Mouse (Mus musculus): ENCODE measurements around the gene Whamm. TPM values are rescaled to one million over a fixed set of nuclear protein-coding genes. Genes with fewer than 3 reads are reported as not detected.

Gene Whamm
- polyA plus RNA-seq, 1 experiment from 2014 or later, result 9.9 TPM

- H3K36me3 ChIP-seq (replicated peaks; ENCODE audit: control insufficient read depth, insufficient read depth), result no peaks in the 10 kb centered on the region
- H3K4me1 ChIP-seq (replicated peaks; ENCODE audit: control insufficient read depth, insufficient read depth, low read length), result no peaks in the 10 kb centered on the region
- H3K4me2 ChIP-seq (replicated peaks), result no peak overlapping the region
- no peak overlapping the region for H3K27ac ChIP-seq
- no peak overlapping the region for H3K4me3 ChIP-seq (replicated peaks; ENCODE audit: low read length)
- H3K27me3 ChIP-seq (ENCODE audit: control insufficient read depth, insufficient read depth, low read length), result no peaks in the 10 kb centered on the region
- DNase-seq (ENCODE audit: low spot score) (no peak), ATAC-seq (ENCODE audit: low FRiP score) (no peak)
- H3K9me3 ChIP-seq (ENCODE audit: control insufficient read depth, low read length), result no peaks in the 10 kb centered on the region
- WGBS, result 84% methylated on average over 7 of the region's 7 CpGs
- H3K9ac ChIP-seq, result no peak overlapping the region
Observed at GRCm38 (mm10) chr7:81541924-81542524, 29.0 kb upstream of the Whamm start.

GRCm38 (mm10) chr7:81542934-81543333 is 28.1 kb upstream of the Whamm start:
- H3K27ac ChIP-seq, result no peak overlapping the region
- H3K4me3 ChIP-seq (replicated peaks; ENCODE audit: low read length), result no peak overlapping the region
- H3K4me1 ChIP-seq (replicated peaks; ENCODE audit: control insufficient read depth, insufficient read depth, low read length), result no peaks in the 10 kb centered on the region
- H3K9me3 ChIP-seq (ENCODE audit: control insufficient read depth, low read length), result no peaks in the 10 kb centered on the region
- no peak for DNase-seq (ENCODE audit: low spot score)
- WGBS, result 85% methylated on average over 8 of the region's 8 CpGs
- ATAC-seq (ENCODE audit: low FRiP score), result no peak
- H3K4me2 ChIP-seq (replicated peaks), result no peak overlapping the region
- no peaks in the 10 kb centered on the region for H3K36me3 ChIP-seq (replicated peaks; ENCODE audit: control insufficient read depth, insufficient read depth)
- H3K27me3 ChIP-seq (ENCODE audit: control insufficient read depth, insufficient read depth, low read length), result no peaks in the 10 kb centered on the region
- H3K9ac ChIP-seq, result no peak overlapping the region

- Histone ChIP-seq H3K9ac (no peak overlapping the region), H3K36me3 (replicated peaks; ENCODE audit: control insufficient read depth, insufficient read depth) (no peaks in the 10 kb centered on the region), H3K4me3 (replicated peaks; ENCODE audit: low read length) (no peak overlapping the region), H3K4me2 (replicated peaks) (no peak overlapping the region), H3K9me3 (ENCODE audit: control insufficient read depth, low read length) (no peaks in the 10 kb centered on the region), H3K27ac (no peak overlapping the region), H3K27me3 (ENCODE audit: control insufficient read depth, insufficient read depth, low read length) (no peaks in the 10 kb centered on the region), H3K4me1 (replicated peaks; ENCODE audit: control insufficient read depth, insufficient read depth, low read length) (no peaks in the 10 kb centered on the region)
- DNase-seq (ENCODE audit: low spot score), result no peak
- ATAC-seq (ENCODE audit: low FRiP score), result no peak
- 66% methylated on average over 11 of the region's 11 CpGs for WGBS
Observed at GRCm38 (mm10) chr7:81548864-81549263, 22.2 kb upstream of the Whamm start.

GRCm38 (mm10) chr7:81553589-81553988 is 17.5 kb upstream of the Whamm start:
- WGBS, result 51% methylated on average over 4 of the region's 4 CpGs
- ATAC-seq (ENCODE audit: low FRiP score), result no peak

GRCm38 (mm10) chr7:81554369-81554768 is 16.7 kb upstream of the Whamm start:
- Histone ChIP-seq H3K4me2 (replicated peaks) (no peak overlapping the region), H3K9me3 (ENCODE audit: control insufficient read depth, low read length) (no peaks in the 10 kb centered on the region), H3K9ac (no peak overlapping the region), H3K4me1 (replicated peaks; ENCODE audit: control insufficient read depth, insufficient read depth, low read length) (no peaks in the 10 kb centered on the region), H3K36me3 (replicated peaks; ENCODE audit: control insufficient read depth, insufficient read depth) (no peaks in the 10 kb centered on the region), H3K27me3 (ENCODE audit: control insufficient read depth, insufficient read depth, low read length) (no peaks in the 10 kb centered on the region), H3K4me3 (replicated peaks; ENCODE audit: low read length) (no peak overlapping the region), H3K27ac (no peak overlapping the region)
- DNase-seq (ENCODE audit: low spot score), result peak; percentile 60
- no peak for ATAC-seq (ENCODE audit: low FRiP score)
- 75% methylated on average over 2 of the region's 2 CpGs for WGBS

More at GRCm38 (mm10) chr7:81553589-81553988, 17.5 kb upstream of the Whamm start:
- Histone ChIP-seq H3K9ac (no peak overlapping the region), H3K4me3 (replicated peaks; ENCODE audit: low read length) (no peak overlapping the region), H3K36me3 (replicated peaks; ENCODE audit: control insufficient read depth, insufficient read depth) (no peaks in the 10 kb centered on the region), H3K4me1 (replicated peaks; ENCODE audit: control insufficient read depth, insufficient read depth, low read length) (no peaks in the 10 kb centered on the region), H3K27me3 (ENCODE audit: control insufficient read depth, insufficient read depth, low read length) (no peaks in the 10 kb centered on the region), H3K9me3 (ENCODE audit: control insufficient read depth, low read length) (no peaks in the 10 kb centered on the region), H3K27ac (no peak overlapping the region), H3K4me2 (replicated peaks) (no peak overlapping the region)
- no peak for DNase-seq (ENCODE audit: low spot score)

- WGBS, result 89% methylated on average over 4 of the region's 4 CpGs
Observed at GRCm38 (mm10) chr7:81556839-81557238, 14.2 kb upstream of the Whamm start.

GRCm38 (mm10) chr7:81557252-81557984 is 13.6 kb upstream of the Whamm start:
- DNase-seq (ENCODE audit: low spot score) (no peak), ATAC-seq (ENCODE audit: low FRiP score) (no peak)
- 76% methylated on average over 7 of the region's 7 CpGs for WGBS

More at GRCm38 (mm10) chr7:81556839-81557238, 14.2 kb upstream of the Whamm start:
- Histone ChIP-seq H3K27me3 (ENCODE audit: control insufficient read depth, insufficient read depth, low read length) (no peaks in the 10 kb centered on the region), H3K36me3 (replicated peaks; ENCODE audit: control insufficient read depth, insufficient read depth) (no peaks in the 10 kb centered on the region), H3K4me3 (replicated peaks; ENCODE audit: low read length) (no peak overlapping the region), H3K4me2 (replicated peaks) (no peak overlapping the region), H3K27ac (no peak overlapping the region), H3K9me3 (ENCODE audit: control insufficient read depth, low read length) (no peaks in the 10 kb centered on the region), H3K4me1 (replicated peaks; ENCODE audit: control insufficient read depth, insufficient read depth, low read length) (0 out of 2 replicates have a peak, but pooled peaks cover 6% of the 10 kb centered on the region), H3K9ac (no peak overlapping the region)
- ATAC-seq (ENCODE audit: low FRiP score) (no peak), DNase-seq (ENCODE audit: low spot score) (no peak)

GRCm38 (mm10) chr7:81557985-81558360 is 13.1 kb upstream of the Whamm start:
- DNase-seq (ENCODE audit: low spot score) (no peak), ATAC-seq (ENCODE audit: low FRiP score) (no peak)

More at GRCm38 (mm10) chr7:81557252-81557984, 13.6 kb upstream of the Whamm start:
- H3K27me3 ChIP-seq (ENCODE audit: control insufficient read depth, insufficient read depth, low read length), result no peaks in the 10 kb centered on the region
- no peak overlapping the region for H3K27ac ChIP-seq
- no peak overlapping the region for H3K9ac ChIP-seq
- H3K36me3 ChIP-seq (replicated peaks; ENCODE audit: control insufficient read depth, insufficient read depth), result no peaks in the 10 kb centered on the region
- H3K4me2 ChIP-seq (replicated peaks), result no peak overlapping the region
- H3K4me1 ChIP-seq (replicated peaks; ENCODE audit: control insufficient read depth, insufficient read depth, low read length), result 0 out of 2 replicates have a peak, but pooled peaks cover 6% of the 10 kb centered on the region
- H3K9me3 ChIP-seq (ENCODE audit: control insufficient read depth, low read length), result no peaks in the 10 kb centered on the region
- no peak overlapping the region for H3K4me3 ChIP-seq (replicated peaks; ENCODE audit: low read length)

GRCm38 (mm10) chr7:81559231-81559980 is 11.7 kb upstream of the Whamm start:
- Histone ChIP-seq H3K4me3 (replicated peaks; ENCODE audit: low read length) (no peak overlapping the region), H3K4me1 (replicated peaks; ENCODE audit: control insufficient read depth, insufficient read depth, low read length) (0 out of 2 replicates have a peak, but pooled peaks cover 6% of the 10 kb centered on the region), H3K4me2 (replicated peaks) (no peak overlapping the region), H3K9ac (no peak overlapping the region), H3K36me3 (replicated peaks; ENCODE audit: control insufficient read depth, insufficient read depth) (no peaks in the 10 kb centered on the region), H3K27ac (no peak overlapping the region), H3K9me3 (ENCODE audit: control insufficient read depth, low read length) (no peaks in the 10 kb centered on the region), H3K27me3 (ENCODE audit: control insufficient read depth, insufficient read depth, low read length) (no peaks in the 10 kb centered on the region)
- DNase-seq (ENCODE audit: low spot score) (no peak), ATAC-seq (ENCODE audit: low FRiP score) (no peak)
- 88% methylated on average over 14 of the region's 14 CpGs for WGBS

More at GRCm38 (mm10) chr7:81557985-81558360, 13.1 kb upstream of the Whamm start:
- Histone ChIP-seq H3K27me3 (ENCODE audit: control insufficient read depth, insufficient read depth, low read length) (no peaks in the 10 kb centered on the region), H3K4me1 (replicated peaks; ENCODE audit: control insufficient read depth, insufficient read depth, low read length) (0 out of 2 replicates have a peak, but pooled peaks cover 6% of the 10 kb centered on the region), H3K9ac (no peak overlapping the region), H3K4me3 (replicated peaks; ENCODE audit: low read length) (no peak overlapping the region), H3K9me3 (ENCODE audit: control insufficient read depth, low read length) (no peaks in the 10 kb centered on the region), H3K4me2 (replicated peaks) (no peak overlapping the region), H3K27ac (no peak overlapping the region), H3K36me3 (replicated peaks; ENCODE audit: control insufficient read depth, insufficient read depth) (no peaks in the 10 kb centered on the region)
- WGBS, result 73% methylated on average over 4 of the region's 4 CpGs

All from hindbrain, embryonic 14.5 days (tissue).